Mouse (Mus musculus) forebrain, embryonic 10.5 days (tissue): ENCODE measurements around the gene Pwp2. TPM values are rescaled to one million over a fixed set of nuclear protein-coding genes. Genes with fewer than 3 reads are reported as not detected.

Experiments
- DNase-seq: peaks from one replicate; pipeline ENCODE4 v3.0.0-alpha.2; 2017; ENCODE audit warnings: low spot score; ENCODE audit errors: extremely low spot score
- H3K27ac ChIP-seq: fragments of 300-500 bp; sonication (generic); 2 replicates; pipeline ENCODE4 v1.5.1; 2016; ENCODE audit warnings: mild to moderate bottlenecking
- H3K27me3 ChIP-seq: fragments of 300-500 bp; sonication (generic); 2 replicates; pipeline ENCODE4 v1.6.1; 2016; ENCODE audit warnings: mild to moderate bottlenecking; ENCODE audit not compliant: poor library complexity, severe bottlenecking
- H3K36me3 ChIP-seq: fragments of 300-500 bp; sonication (generic); replicated peaks from 2 replicates; pipeline ENCODE4 v1.6.1; 2016; ENCODE audit warnings: mild to moderate bottlenecking, moderate library complexity
- H3K4me1 ChIP-seq: fragments of 300-500 bp; sonication (generic); 2 replicates; pipeline ENCODE4 v1.6.1; 2016
- H3K4me3 ChIP-seq: fragments of 300-500 bp; sonication (generic); 2 replicates; pipeline ENCODE4 v1.5.1; 2016; ENCODE audit warnings: mild to moderate bottlenecking, moderate library complexity
- H3K9me3 ChIP-seq: fragments of 300-500 bp; sonication (generic); 2 replicates; pipeline ENCODE4 v1.6.1; 2016; ENCODE audit warnings: mild to moderate bottlenecking, moderate library complexity
- WGBS: fragments of 180-500 bp; shearing (Covaris S2); methylation state at CpG from one replicate; pipeline ENCODE4 v1.1.7; 2016; 5-methylcytosine and 5-hydroxymethylcytosine counted together
- polyA plus RNA-seq: library from polyadenylated mRNA; unstranded; fragments of >200 nt; fragmentation: Nextera tagmentation; extraction: Ambion mirVana; gene quantifications from 2 replicates; pipeline ENCODE4 v1.2.1, GENCODE M21; 2016

The Pwp2 gene
- polyA plus RNA-seq: 34.7 and 35.8 TPM in 2 replicates

DNA sequence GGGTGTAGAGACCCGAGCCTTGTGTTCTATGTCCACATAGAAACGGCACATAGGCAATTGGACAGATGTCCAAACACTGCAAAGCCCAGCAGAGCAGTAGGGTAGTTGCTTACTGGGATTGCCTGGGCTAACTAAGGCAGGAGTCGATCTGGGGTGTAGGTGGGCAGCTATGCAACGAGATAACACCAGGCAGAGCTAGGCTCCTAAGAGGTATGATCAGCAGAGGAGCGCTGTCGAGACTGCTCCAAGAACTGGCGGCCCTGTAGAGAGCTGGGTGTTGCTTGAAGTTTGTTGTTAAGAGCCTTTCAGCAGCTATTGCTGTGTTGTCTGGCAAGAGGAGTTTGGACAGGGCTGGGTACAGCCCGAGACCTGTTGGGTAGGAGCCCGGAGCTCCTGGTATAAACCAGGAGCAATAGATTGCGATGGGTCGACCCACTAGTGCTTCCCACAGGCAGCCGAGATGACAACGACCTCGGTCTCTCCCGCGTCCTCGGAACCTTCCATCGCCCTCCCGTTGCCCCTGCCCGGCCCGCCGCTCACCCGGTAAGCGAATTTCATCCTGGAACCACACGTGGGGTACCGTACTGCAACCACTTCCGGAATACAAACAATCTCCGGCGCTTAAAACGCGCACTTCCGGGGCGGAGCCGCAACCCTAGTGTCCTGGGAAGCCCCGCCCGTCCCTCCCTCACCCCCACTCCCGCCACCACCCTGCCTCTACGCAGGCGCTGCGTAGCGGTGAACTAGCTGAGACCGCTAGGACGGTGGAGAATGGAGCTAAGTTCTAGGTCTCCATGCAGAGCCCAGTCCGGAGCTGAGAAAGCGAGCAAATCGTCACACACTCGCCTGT is at the start of gene Pwp2:
Gene Pwp2, minus strand, starts transcription at position 619 of the 850 bp plus-strand sequence.
- Histone ChIP-seq H3K9me3 (no peaks in the 10 kb centered on the region), H3K4me1 (peaks cover 22% of the 10 kb centered on the region), H3K36me3 (peaks cover 66% of the 10 kb centered on the region), H3K27ac (peak within 1 kb of the TSS; percentile 80), H3K4me3 (peak within 1 kb of the TSS; percentile 88), H3K27me3 (no peaks in the 10 kb centered on the region)
- peak; percentile 91 for DNase-seq
- 2% methylated on average over 47 of the region's 47 CpGs for WGBS

DNA sequence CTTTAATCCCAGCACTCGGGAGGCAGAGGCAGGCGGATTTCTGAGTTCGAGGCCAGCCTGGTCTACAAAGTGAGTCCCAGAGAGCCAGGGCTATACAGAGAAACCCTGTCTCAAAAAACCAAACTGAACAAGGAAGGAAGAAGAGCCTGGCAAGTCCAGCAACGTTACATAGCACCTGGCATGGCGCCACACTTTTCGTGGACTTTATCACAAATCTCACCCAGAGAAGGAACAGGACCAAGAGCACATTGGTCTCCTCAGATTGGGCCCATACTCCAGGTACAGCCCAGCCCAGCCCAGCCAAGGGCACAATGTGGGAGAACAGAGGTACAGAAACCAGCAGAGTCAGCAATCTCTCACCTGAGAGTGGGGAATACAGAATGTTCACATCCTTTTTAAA is 48.8 kb upstream of the Pwp2 start:
- H3K9me3 ChIP-seq: no peaks in the 10 kb centered on the region
- peaks cover 27% of the 10 kb centered on the region for H3K36me3 ChIP-seq
- no peak overlapping the region for H3K27ac ChIP-seq
- 94% methylated on average over 6 of the region's 6 CpGs for WGBS
- no peaks in the 10 kb centered on the region for H3K27me3 ChIP-seq
- no peak overlapping the region for H3K4me3 ChIP-seq
- no peaks in the 10 kb centered on the region for H3K4me1 ChIP-seq
- no peak for DNase-seq

DNA sequence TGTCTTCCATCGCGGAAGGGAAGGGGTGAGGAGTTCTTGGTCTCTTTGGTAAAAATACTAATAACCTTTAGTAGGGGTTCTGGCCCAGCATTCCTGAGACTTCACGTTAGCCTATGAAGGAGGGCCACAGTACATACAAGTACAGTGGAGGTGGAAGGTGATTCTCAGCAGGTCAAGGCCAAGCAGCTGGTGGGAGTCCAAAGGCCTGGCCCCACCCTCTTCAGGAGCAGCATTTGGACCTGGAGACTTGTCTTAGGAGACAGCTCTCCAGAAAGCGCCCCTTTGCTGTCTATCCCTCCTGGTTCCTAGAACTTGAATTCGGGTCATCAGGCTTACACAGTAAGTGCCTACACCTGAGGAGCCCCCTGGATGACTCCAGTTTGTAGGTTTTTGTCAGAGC is 48.2 kb upstream of the Pwp2 start:
- WGBS: 91% methylated on average over 5 of the region's 5 CpGs
- Histone ChIP-seq H3K4me3 (no peak overlapping the region), H3K36me3 (peaks cover 29% of the 10 kb centered on the region), H3K27me3 (no peaks in the 10 kb centered on the region), H3K9me3 (no peaks in the 10 kb centered on the region), H3K4me1 (no peaks in the 10 kb centered on the region), H3K27ac (no peak overlapping the region)
- DNase-seq: no peak

DNA sequence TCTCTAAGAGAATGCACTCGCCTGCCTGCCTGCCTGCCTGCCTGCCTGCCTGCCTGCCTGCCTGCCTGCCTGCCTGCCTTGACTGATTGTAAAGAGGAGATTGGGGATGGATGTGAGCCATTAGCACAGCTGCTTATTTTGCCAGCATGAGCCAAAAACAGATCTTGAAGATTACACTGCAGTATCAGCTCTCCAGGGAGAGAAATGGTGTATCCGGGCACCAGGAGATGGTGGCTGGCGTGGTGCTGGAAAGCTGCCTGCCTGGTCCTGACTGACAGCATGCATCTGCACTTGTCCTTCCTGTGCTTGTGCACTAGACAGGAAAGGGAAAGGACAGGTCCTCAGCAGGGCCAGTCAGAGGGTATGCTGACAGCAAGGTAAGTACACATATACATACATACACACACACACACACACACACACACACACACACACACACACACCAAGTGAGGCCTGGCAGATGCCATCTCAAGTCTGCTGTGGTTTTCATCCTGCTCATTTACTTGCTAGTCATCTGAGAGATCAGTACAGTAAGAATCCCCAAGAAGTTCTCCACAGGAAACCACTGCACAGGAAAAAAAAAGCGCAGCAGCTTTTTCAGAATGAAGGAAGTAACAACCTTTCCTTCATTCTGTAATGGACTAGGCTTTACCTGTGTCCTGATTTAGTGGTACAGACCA is 47.5 kb upstream of the Pwp2 start:
- peaks cover 34% of the 10 kb centered on the region for H3K36me3 ChIP-seq
- H3K4me1 ChIP-seq: no peaks in the 10 kb centered on the region
- WGBS: 95% methylated on average over 4 of the region's 4 CpGs
- no peaks in the 10 kb centered on the region for H3K9me3 ChIP-seq
- H3K4me3 ChIP-seq: no peak overlapping the region
- H3K27ac ChIP-seq: no peak overlapping the region
- no peak for DNase-seq
- H3K27me3 ChIP-seq: no peaks in the 10 kb centered on the region

DNA sequence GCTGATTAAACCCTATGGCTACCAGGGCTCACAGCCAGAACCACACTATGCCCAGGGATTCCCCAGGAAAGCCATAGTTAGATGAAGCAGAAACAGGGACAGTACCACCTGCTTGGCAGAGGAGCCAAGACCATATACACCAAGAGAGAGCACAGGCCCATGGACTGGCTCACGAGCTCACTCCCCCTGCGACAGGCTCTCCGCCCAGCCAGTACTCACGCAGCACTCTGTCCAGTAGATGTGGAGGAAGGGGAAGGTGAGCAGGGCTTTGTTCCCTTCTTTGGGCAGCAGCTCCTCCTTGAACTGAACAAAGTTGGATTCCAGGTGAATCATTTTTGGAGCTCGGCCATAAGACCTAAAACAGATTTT is 43.6 kb upstream of the Pwp2 start:
- H3K9me3 ChIP-seq: no peaks in the 10 kb centered on the region
- peaks cover 50% of the 10 kb centered on the region for H3K36me3 ChIP-seq
- DNase-seq: no peak
- H3K4me1 ChIP-seq: no peaks in the 10 kb centered on the region
- no peak overlapping the region for H3K4me3 ChIP-seq
- WGBS: 91% methylated on average over 5 of the region's 5 CpGs
- H3K27ac ChIP-seq: no peak overlapping the region
- H3K27me3 ChIP-seq: no peaks in the 10 kb centered on the region

DNA sequence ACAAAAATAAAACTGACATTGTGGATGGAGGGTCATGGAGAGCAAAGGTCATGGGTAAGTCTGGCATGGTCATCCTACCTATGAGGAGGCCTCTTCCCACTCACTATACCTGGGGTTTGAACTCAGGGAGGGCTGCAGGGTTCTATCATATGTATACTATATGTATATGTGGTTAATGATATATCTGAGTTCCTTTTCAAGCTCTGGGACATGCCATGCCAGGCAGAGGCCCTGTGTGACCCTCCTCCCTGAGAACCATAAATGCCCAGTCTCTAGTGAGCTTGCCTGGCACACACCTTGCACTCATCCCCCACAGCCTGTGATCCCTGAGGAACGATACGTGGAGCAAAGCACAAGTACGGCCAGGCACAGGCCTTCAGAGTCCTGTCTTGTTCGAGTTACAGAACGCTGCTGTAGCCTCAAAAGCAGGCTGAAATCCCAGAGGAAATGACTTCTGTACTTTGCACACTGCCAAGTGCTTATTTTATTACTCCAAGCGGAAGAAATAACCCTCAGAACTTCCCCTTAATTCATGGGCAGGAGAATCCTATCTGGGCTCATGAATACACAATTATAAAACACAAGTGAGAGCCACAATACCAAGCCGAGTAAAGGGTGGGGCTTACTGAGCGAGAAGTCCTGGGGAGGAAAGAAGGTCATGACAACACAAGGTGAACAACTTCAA is 43.1 kb upstream of the Pwp2 start:
- Histone ChIP-seq H3K27me3 (no peaks in the 10 kb centered on the region), H3K4me1 (no peaks in the 10 kb centered on the region), H3K4me3 (no peak overlapping the region), H3K36me3 (peaks cover 54% of the 10 kb centered on the region), H3K27ac (no peak overlapping the region), H3K9me3 (no peaks in the 10 kb centered on the region)
- 93% methylated on average over 8 of the region's 8 CpGs for WGBS
- no peak for DNase-seq

DNA sequence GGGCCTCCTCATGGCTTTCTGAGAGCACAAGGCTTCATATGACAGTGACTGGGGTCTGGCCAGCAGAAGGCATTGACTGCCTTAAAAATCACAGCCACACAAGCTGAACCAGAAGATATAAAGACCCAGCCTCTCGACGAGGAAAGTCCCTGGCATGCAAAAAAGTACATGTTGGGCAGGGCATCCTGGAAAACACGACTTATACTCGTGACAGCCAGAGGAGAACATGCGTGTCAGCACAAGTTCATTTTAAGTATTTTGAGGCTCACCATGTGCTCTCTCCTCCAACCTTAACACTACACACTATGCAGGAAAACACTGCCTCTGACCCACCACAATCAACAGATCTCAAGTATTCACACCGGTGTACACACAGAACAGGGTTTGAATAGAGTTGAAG is 39.2 kb upstream of the Pwp2 start:
- H3K27me3 ChIP-seq: no peaks in the 10 kb centered on the region
- no peaks in the 10 kb centered on the region for H3K9me3 ChIP-seq
- no peak for DNase-seq
- no peak overlapping the region for H3K27ac ChIP-seq
- WGBS: 89% methylated on average over 6 of the region's 6 CpGs
- peaks cover 61% of the 10 kb centered on the region for H3K36me3 ChIP-seq
- H3K4me3 ChIP-seq: no peak overlapping the region
- H3K4me1 ChIP-seq: no peaks in the 10 kb centered on the region

DNA sequence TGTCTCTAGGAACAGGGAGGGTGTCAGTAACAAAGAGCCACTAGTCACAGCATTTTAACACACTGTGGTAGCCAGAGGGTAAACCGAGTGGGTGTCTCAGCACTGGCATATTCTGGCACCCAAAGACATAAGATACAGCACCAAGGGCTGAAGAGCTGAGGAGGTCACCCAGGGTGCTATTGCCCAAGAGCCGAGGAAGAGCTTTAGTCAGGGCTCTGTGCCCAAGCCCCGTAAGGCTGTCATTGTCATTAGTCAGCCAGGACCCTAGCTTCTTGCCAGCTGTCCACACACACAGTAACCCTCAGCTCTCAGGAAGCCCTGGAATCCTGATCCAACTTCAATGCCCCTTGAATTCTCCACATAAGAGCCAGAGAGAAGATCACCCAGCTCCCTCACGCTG is 38.0 kb upstream of the Pwp2 start:
- Histone ChIP-seq H3K4me3 (no peak overlapping the region), H3K27me3 (no peaks in the 10 kb centered on the region), H3K4me1 (no peaks in the 10 kb centered on the region), H3K27ac (no peak overlapping the region), H3K36me3 (peaks cover 62% of the 10 kb centered on the region), H3K9me3 (no peaks in the 10 kb centered on the region)
- no peak for DNase-seq
- 89% methylated on average over 4 of the region's 4 CpGs for WGBS

DNA sequence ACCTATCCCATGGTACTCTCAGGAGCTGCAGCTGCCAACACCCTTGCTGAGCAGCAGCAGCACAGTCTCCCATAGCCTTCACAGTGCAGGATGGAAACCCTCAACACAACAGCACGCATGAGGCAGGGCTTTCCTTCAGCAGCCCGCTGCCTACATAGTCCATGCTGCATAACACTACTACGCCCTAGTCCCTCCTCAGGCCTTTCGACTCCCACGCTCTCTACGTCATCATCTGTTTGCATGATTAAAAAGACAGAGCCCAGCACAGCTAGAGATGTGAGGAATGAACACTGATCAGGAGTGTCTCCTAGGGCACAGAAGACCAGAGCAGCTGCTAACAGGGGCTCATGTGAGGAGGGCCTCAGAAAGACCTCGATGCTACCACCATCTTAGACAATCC is 36.4 kb upstream of the Pwp2 start:
- Histone ChIP-seq H3K4me3 (no peak overlapping the region), H3K9me3 (no peaks in the 10 kb centered on the region), H3K27me3 (no peaks in the 10 kb centered on the region), H3K27ac (no peak overlapping the region), H3K36me3 (peaks cover 67% of the 10 kb centered on the region), H3K4me1 (no peaks in the 10 kb centered on the region)
- DNase-seq: no peak
- WGBS: 94% methylated on average over 7 of the region's 7 CpGs

DNA sequence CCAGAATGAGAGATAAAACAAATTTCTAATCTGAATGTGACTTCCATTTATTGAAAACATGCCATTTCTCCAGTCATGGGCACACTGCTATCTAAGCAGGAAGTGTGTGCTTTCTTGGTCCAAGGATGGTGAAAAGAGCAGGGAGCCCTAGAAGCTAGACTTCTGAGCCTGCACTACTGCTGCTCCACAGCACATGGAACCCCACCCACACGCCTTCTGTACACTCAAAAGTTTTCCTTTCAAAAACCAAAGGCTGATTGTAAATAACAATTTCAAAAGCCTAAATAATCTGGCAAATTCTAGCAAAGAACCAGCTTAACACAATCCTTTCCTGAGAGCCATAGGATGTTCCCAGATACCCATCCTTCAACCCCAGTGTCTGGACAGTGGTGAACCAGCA is 34.6 kb upstream of the Pwp2 start:
- peaks cover 80% of the 10 kb centered on the region for H3K36me3 ChIP-seq
- WGBS: 94% methylated on average over 1 of the region's 1 CpGs

DNA sequence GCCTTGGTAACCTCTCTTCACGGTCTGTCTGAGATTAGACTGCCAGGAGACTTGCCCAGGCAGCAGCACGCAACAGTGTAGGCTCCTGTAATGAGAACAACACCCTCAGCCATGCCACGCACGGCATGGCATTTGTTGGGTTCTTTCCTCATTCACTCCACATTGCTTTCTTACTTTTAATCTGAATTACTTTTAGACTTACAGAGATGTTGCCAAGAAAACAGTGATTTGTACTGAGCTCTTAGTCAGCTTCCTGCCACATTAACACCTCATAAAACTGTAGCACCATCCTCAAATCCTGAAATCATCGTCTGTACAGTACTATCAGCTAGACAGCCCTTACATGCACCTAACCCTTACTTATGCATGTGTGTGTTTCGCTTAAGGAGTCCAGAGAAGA is 33.6 kb upstream of the Pwp2 start:
- Histone ChIP-seq H3K36me3 (peaks cover 86% of the 10 kb centered on the region), H3K4me3 (no peak overlapping the region), H3K27ac (no peak overlapping the region), H3K4me1 (no peaks in the 10 kb centered on the region), H3K9me3 (no peaks in the 10 kb centered on the region), H3K27me3 (no peaks in the 10 kb centered on the region)
- no peak for DNase-seq
- 94% methylated on average over 6 of the region's 6 CpGs for WGBS

More for the DNA sequence above, 34.6 kb upstream of the Pwp2 start:
- Histone ChIP-seq H3K27me3 (no peaks in the 10 kb centered on the region), H3K9me3 (no peaks in the 10 kb centered on the region), H3K4me3 (no peak overlapping the region), H3K27ac (no peak overlapping the region), H3K4me1 (no peaks in the 10 kb centered on the region)
- DNase-seq: no peak

DNA sequence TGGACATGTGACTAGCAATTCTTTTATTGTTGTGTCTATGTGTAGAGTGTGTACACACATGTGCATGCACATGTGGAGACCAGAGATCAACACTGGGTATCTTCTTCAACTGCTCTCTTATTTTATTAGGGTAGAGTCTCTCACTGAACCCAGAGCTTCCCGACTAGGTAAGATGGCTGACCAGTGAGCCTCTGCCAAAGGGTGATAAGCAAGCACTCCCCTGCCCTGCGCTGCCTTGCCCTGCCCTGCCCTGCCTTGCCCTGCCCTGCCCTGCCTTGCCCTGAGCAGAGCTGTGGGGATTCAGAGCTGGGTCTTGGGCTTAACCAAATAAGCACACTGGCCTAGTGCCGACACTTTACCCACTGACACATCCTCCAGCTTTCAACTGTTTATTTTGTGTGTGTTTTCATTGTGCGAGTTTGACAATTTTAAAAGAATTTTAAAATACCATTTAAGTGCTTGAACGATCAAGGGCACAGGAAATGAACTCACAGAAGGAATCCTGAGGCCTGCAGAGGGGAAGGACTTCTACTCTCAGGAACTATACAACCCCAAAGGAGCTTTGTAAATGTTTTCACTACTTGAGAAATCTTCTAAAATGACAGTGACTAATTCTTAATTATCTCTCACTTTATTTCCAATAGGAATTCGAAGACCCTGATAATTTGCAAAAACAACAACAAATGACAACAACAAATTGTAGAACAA is 31.6 kb upstream of the Pwp2 start:
- H3K27me3 ChIP-seq: no peaks in the 10 kb centered on the region
- DNase-seq: no peak
- H3K27ac ChIP-seq: no peak overlapping the region
- WGBS: 92% methylated on average over 6 of the region's 6 CpGs
- H3K4me1 ChIP-seq: no peaks in the 10 kb centered on the region
- H3K36me3 ChIP-seq: peaks cover 96% of the 10 kb centered on the region
- H3K9me3 ChIP-seq: no peaks in the 10 kb centered on the region
- H3K4me3 ChIP-seq: no peak overlapping the region
